Mouse (Mus musculus) thymus, adult 2 months (tissue): ENCODE measurements around the gene Cbs. TPM values are rescaled to one million over a fixed set of nuclear protein-coding genes. Genes with fewer than 3 reads are reported as not detected.

Experiments used
- DNase-seq: peaks from one replicate; pipeline ENCODE4 v3.0.0; 2021
- H3K27ac ChIP-seq: fragments of 200-500 bp; 2 replicates; pipeline ENCODE4 v1.5.1; 2012; ENCODE audit warnings: low read length, control low read depth; ENCODE audit not compliant: control insufficient read depth, insufficient read depth
- H3K27me3 ChIP-seq: fragments of 200-500 bp; 2 replicates; pipeline ENCODE4 v1.6.1; 2012; ENCODE audit warnings: mild to moderate bottlenecking, low read length, moderate library complexity, mixed read lengths; ENCODE audit not compliant: control insufficient read depth, insufficient read depth
- H3K36me3 ChIP-seq: fragments of 200-500 bp; 2 replicates; pipeline ENCODE4 v1.6.1; 2012; ENCODE audit warnings: mild to moderate bottlenecking, low read length, moderate library complexity; ENCODE audit not compliant: control insufficient read depth, insufficient read depth
- H3K4me1 ChIP-seq: fragments of 200-500 bp; replicated peaks from 2 replicates; pipeline ENCODE4 v1.6.1; 2012; ENCODE audit warnings: low read length; ENCODE audit not compliant: control insufficient read depth, insufficient read depth
- H3K4me3 ChIP-seq: fragments of 200-500 bp; 2 replicates; pipeline ENCODE4 v1.5.1; 2012; ENCODE audit warnings: mild to moderate bottlenecking, low read length, control low read depth, moderate library complexity; ENCODE audit not compliant: control insufficient read depth, insufficient read depth
- CTCF ChIP-seq: fragments of 200-500 bp; IDR thresholded peaks from 2 replicates; pipeline ENCODE4 v1.5.1; 2012; ENCODE audit warnings: mild to moderate bottlenecking, control low read depth, low read length, moderate library complexity, borderline replicate concordance; ENCODE audit not compliant: control insufficient read depth, poor library complexity, insufficient read depth; ENCODE audit errors: extremely low read depth
- POLR2A ChIP-seq: fragments of 200-500 bp; IDR thresholded peaks from 2 replicates; pipeline ENCODE4 v1.6.1; 2012; ENCODE audit warnings: mild to moderate bottlenecking, low read length, control low read depth, moderate library complexity; ENCODE audit not compliant: control insufficient read depth, poor library complexity, insufficient read depth; ENCODE audit errors: extremely low read depth
- WGBS: fragments of 180-500 bp; shearing (Covaris S2); methylation state at CpG from one replicate; pipeline ENCODE4 v1.1.7; 2018; 5-methylcytosine and 5-hydroxymethylcytosine counted together
- polyA plus RNA-seq: library from polyadenylated mRNA; depleted of rRNA; stranded (reverse); fragments of >200 nt; gene quantifications from 2 replicates; pipeline ENCODE4 v1.2.3, GENCODE M21; 2012; rRNA removed

Cbs gene
- polyA plus RNA-seq: 1.4 and 1.6 TPM in 2 replicates

GRCm38 (mm10) chr17:31636942-31637811, at the start of gene Cbs:
Gene Cbs, minus strand, starts transcription at chr17:31637238.
- Histone ChIP-seq H3K4me3 (peak within 1 kb of the TSS; percentile 53), H3K4me1 (peaks cover 13% of the 10 kb centered on the region), H3K36me3 (no peaks in the 10 kb centered on the region), H3K27ac (no peak within 1 kb of the TSS), H3K27me3 (peaks cover 9% of the 10 kb centered on the region; the same call in 1 of the 2 replicates)
- TF ChIP-seq POLR2A (no peak), CTCF (no peak)
- 8% methylated on average over 60 of the region's 61 CpGs for WGBS
- DNase-seq: peak; percentile 37

GRCm38 (mm10) chr17:31686225-31686564, 49.2 kb upstream of the Cbs start:
- no peak for DNase-seq
- no peak overlapping the region for H3K4me3 ChIP-seq
- TF ChIP-seq POLR2A: no peak
- no peak for TF ChIP-seq CTCF
- no peaks in the 10 kb centered on the region for H3K27me3 ChIP-seq
- no peaks in the 10 kb centered on the region for H3K36me3 ChIP-seq
- peaks cover 8% of the 10 kb centered on the region for H3K4me1 ChIP-seq
- 70% methylated on average over 3 of the region's 3 CpGs for WGBS
- no peak overlapping the region for H3K27ac ChIP-seq

GRCm38 (mm10) chr17:31685514-31686224, 48.6 kb upstream of the Cbs start:
- H3K4me3 ChIP-seq: no peak overlapping the region
- peak; percentile 82 for DNase-seq
- H3K27me3 ChIP-seq: no peaks in the 10 kb centered on the region
- whole genome bisulfite sequencing: 28% methylated on average over 17 of the region's 17 CpGs
- no peak for TF ChIP-seq POLR2A
- peak; percentile 74; the same call in 1 of the 2 replicates for TF ChIP-seq CTCF
- no peak overlapping the region for H3K27ac ChIP-seq
- H3K4me1 ChIP-seq: peaks cover 8% of the 10 kb centered on the region
- H3K36me3 ChIP-seq: no peaks in the 10 kb centered on the region

- 43% methylated on average over 2 of the region's 2 CpGs for WGBS
- Histone ChIP-seq H3K27ac (no peak overlapping the region), H3K4me1 (no peaks in the 10 kb centered on the region), H3K27me3 (no peaks in the 10 kb centered on the region; the same call in 1 of the 2 replicates), H3K36me3 (no peaks in the 10 kb centered on the region), H3K4me3 (no peak overlapping the region)
- DNase-seq: no peak
- TF ChIP-seq CTCF (no peak), POLR2A (no peak)
Measured at GRCm38 (mm10) chr17:31680450-31680849, 43.4 kb upstream of the Cbs start.

GRCm38 (mm10) chr17:31677507-31677906, 40.5 kb upstream of the Cbs start, which contains the start of gene Cryaa:
Gene Cryaa, plus strand, starts transcription at chr17:31677807.
- no peaks in the 10 kb centered on the region for H3K4me1 ChIP-seq
- H3K4me3 ChIP-seq: no peak within 1 kb of the TSS
- H3K36me3 ChIP-seq: no peaks in the 10 kb centered on the region
- WGBS: 89% methylated on average over 8 of the region's 8 CpGs
- H3K27me3 ChIP-seq: no peaks in the 10 kb centered on the region; the same call in 1 of the 2 replicates
- H3K27ac ChIP-seq: no peak within 1 kb of the TSS
- DNase-seq: no peak
- TF ChIP-seq POLR2A (no peak), CTCF (no peak)

GRCm38 (mm10) chr17:31674426-31674825, 37.4 kb upstream of the Cbs start:
- no peak for DNase-seq
- Histone ChIP-seq H3K27me3 (no peaks in the 10 kb centered on the region; the same call in 1 of the 2 replicates), H3K4me3 (no peak overlapping the region), H3K36me3 (no peaks in the 10 kb centered on the region), H3K27ac (no peak overlapping the region), H3K4me1 (no peaks in the 10 kb centered on the region)
- TF ChIP-seq POLR2A (no peak), CTCF (no peak)
- 88% methylated on average over 1 of the region's 1 CpGs for whole genome bisulfite sequencing
